Mouse (Mus musculus): Measurements from ENCODE around the gene Tbccd1. TPM values are rescaled to one million over a fixed set of nuclear protein-coding genes. Genes with fewer than 3 reads are reported as not detected.

Tbccd1 gene
- total and polyA plus RNA-seq, 2 experiments from 2014 or later, result 16.9 to 17.5 TPM

- no peaks in the 10 kb centered on the region for H3K4me1 ChIP-seq (ENCODE audit: insufficient read depth, low read length)
- WGBS, result 76% methylated on average over 2 of the region's 2 CpGs
- no peak for TF ChIP-seq CTCF (IDR thresholded peaks at IDR 0.05; ENCODE audit: low read depth)
Observed at GRCm38 (mm10) chr16:22811477-22811876, 46.0 kb downstream of the Tbccd1 start, which contains the start of gene Crygs. TSS of gene Crygs (minus strand) at chr16:22811577.

GRCm38 (mm10) chr16:22807468-22808070 is 49.9 kb downstream of the Tbccd1 start:
- Histone ChIP-seq H3K4me1 (ENCODE audit: insufficient read depth, low read length) (no peaks in the 10 kb centered on the region), H3K9ac (replicated peaks; ENCODE audit: low read length) (no peak overlapping the region), H3K36me3 (ENCODE audit: insufficient read depth, low read length) (no peaks in the 10 kb centered on the region), H3K27ac (no peak overlapping the region), H3K9me3 (ENCODE audit: low read length) (no peaks in the 10 kb centered on the region), H3K4me3 (ENCODE audit: low read length) (no peak overlapping the region; the same call in 1 of the 2 replicates), H3K27me3 (ENCODE audit: insufficient read depth, low read length) (0 out of 2 replicates have a peak, but pooled peaks cover 6% of the 10 kb centered on the region), H3K4me2 (ENCODE audit: low read depth, low read length) (peak overlapping the region; percentile 49)
- WGBS, result 15% methylated on average over 17 of the region's 17 CpGs
- ATAC-seq (0 out of 2 replicates have a peak, but pooled peaks have one; percentile 43), DNase-seq (ENCODE audit: low spot score) (peak; percentile 84)
- TF ChIP-seq CTCF (IDR thresholded peaks at IDR 0.05; ENCODE audit: low read depth), result peak; percentile 83

More at GRCm38 (mm10) chr16:22811477-22811876, 46.0 kb downstream of the Tbccd1 start, which contains the start of gene Crygs:
- Histone ChIP-seq H3K9ac (replicated peaks; ENCODE audit: low read length) (no peak within 1 kb of the TSS), H3K4me2 (ENCODE audit: low read depth, low read length) (no peak within 1 kb of the TSS), H3K36me3 (ENCODE audit: insufficient read depth, low read length) (no peaks in the 10 kb centered on the region), H3K27me3 (ENCODE audit: insufficient read depth, low read length) (0 out of 2 replicates have a peak, but pooled peaks cover 6% of the 10 kb centered on the region), H3K9me3 (ENCODE audit: low read length) (no peaks in the 10 kb centered on the region), H3K27ac (no peak within 1 kb of the TSS), H3K4me3 (ENCODE audit: low read length) (no peak within 1 kb of the TSS)
- no peak for DNase-seq (ENCODE audit: low spot score)
- no peak for ATAC-seq

GRCm38 (mm10) chr16:22802786-22803185 is 54.7 kb downstream of the Tbccd1 start:
- H3K9ac ChIP-seq (replicated peaks; ENCODE audit: low read length), result no peak overlapping the region
- H3K27ac ChIP-seq, result no peak overlapping the region
- ATAC-seq, result no peak
- no peak overlapping the region for H3K4me3 ChIP-seq (ENCODE audit: low read length)
- 72% methylated on average over 7 of the region's 7 CpGs for WGBS
- H3K36me3 ChIP-seq (ENCODE audit: insufficient read depth, low read length), result no peaks in the 10 kb centered on the region
- DNase-seq (ENCODE audit: low spot score), result no peak
- H3K9me3 ChIP-seq (ENCODE audit: low read length), result no peaks in the 10 kb centered on the region; the same call in 1 of the 2 replicates
- no peak overlapping the region for H3K4me2 ChIP-seq (ENCODE audit: low read depth, low read length)
- 0 out of 2 replicates have a peak, but pooled peaks cover 4% of the 10 kb centered on the region for H3K27me3 ChIP-seq (ENCODE audit: insufficient read depth, low read length)
- no peak for TF ChIP-seq CTCF (IDR thresholded peaks at IDR 0.05; ENCODE audit: low read depth)
- peaks cover 8% of the 10 kb centered on the region; the same call in 1 of the 2 replicates for H3K4me1 ChIP-seq (ENCODE audit: insufficient read depth, low read length)

- TF ChIP-seq CTCF (IDR thresholded peaks at IDR 0.05; ENCODE audit: low read depth), result no peak
- H3K27ac ChIP-seq, result no peak overlapping the region
- H3K4me2 ChIP-seq (ENCODE audit: low read depth, low read length), result no peak overlapping the region
- H3K9me3 ChIP-seq (ENCODE audit: low read length), result no peaks in the 10 kb centered on the region; the same call in 1 of the 2 replicates
- no peak overlapping the region for H3K9ac ChIP-seq (replicated peaks; ENCODE audit: low read length)
- WGBS, result 14% methylated on average over 5 of the region's 5 CpGs
- H3K4me1 ChIP-seq (ENCODE audit: insufficient read depth, low read length), result peaks cover 12% of the 10 kb centered on the region; the same call in 1 of the 2 replicates
- no peak for DNase-seq (ENCODE audit: low spot score)
- H3K27me3 ChIP-seq (ENCODE audit: insufficient read depth, low read length), result 0 out of 2 replicates have a peak, but pooled peaks cover 4% of the 10 kb centered on the region
- ATAC-seq, result no peak
- no peak overlapping the region for H3K4me3 ChIP-seq (ENCODE audit: low read length)
- H3K36me3 ChIP-seq (ENCODE audit: insufficient read depth, low read length), result no peaks in the 10 kb centered on the region
Observed at GRCm38 (mm10) chr16:22800849-22801109, 56.7 kb downstream of the Tbccd1 start.

- ATAC-seq (peak; percentile 86), DNase-seq (ENCODE audit: low spot score) (peak; percentile 68)
- TF ChIP-seq CTCF (IDR thresholded peaks at IDR 0.05; ENCODE audit: low read depth), result no peak
- 13% methylated on average over 6 of the region's 6 CpGs for WGBS
- no peak overlapping the region for H3K4me3 ChIP-seq (ENCODE audit: low read length)
- no peak overlapping the region for H3K9ac ChIP-seq (replicated peaks; ENCODE audit: low read length)
- no peaks in the 10 kb centered on the region for H3K36me3 ChIP-seq (ENCODE audit: insufficient read depth, low read length)
- 0 out of 2 replicates have a peak, but pooled peaks cover 4% of the 10 kb centered on the region for H3K27me3 ChIP-seq (ENCODE audit: insufficient read depth, low read length)
- H3K4me1 ChIP-seq (ENCODE audit: insufficient read depth, low read length), result peaks cover 12% of the 10 kb centered on the region; the same call in 1 of the 2 replicates
- no peak overlapping the region for H3K4me2 ChIP-seq (ENCODE audit: low read depth, low read length)
- H3K27ac ChIP-seq, result no peak overlapping the region
- H3K9me3 ChIP-seq (ENCODE audit: low read length), result no peaks in the 10 kb centered on the region; the same call in 1 of the 2 replicates
Observed at GRCm38 (mm10) chr16:22800026-22800848, 57.2 kb downstream of the Tbccd1 start.

GRCm38 (mm10) chr16:22798520-22798919 is 58.9 kb downstream of the Tbccd1 start:
- WGBS, result 74% methylated on average over 3 of the region's 3 CpGs
- ATAC-seq (no peak), DNase-seq (ENCODE audit: low spot score) (no peak)
- no peak overlapping the region for H3K27ac ChIP-seq
- 0 out of 2 replicates have a peak, but pooled peaks cover 4% of the 10 kb centered on the region for H3K27me3 ChIP-seq (ENCODE audit: insufficient read depth, low read length)
- no peaks in the 10 kb centered on the region; the same call in 1 of the 2 replicates for H3K9me3 ChIP-seq (ENCODE audit: low read length)
- H3K4me2 ChIP-seq (ENCODE audit: low read depth, low read length), result no peak overlapping the region
- TF ChIP-seq CTCF (IDR thresholded peaks at IDR 0.05; ENCODE audit: low read depth), result no peak
- H3K36me3 ChIP-seq (ENCODE audit: insufficient read depth, low read length), result no peaks in the 10 kb centered on the region
- no peak overlapping the region for H3K4me3 ChIP-seq (ENCODE audit: low read length)
- H3K4me1 ChIP-seq (ENCODE audit: insufficient read depth, low read length), result peaks cover 12% of the 10 kb centered on the region; the same call in 1 of the 2 replicates
- H3K9ac ChIP-seq (replicated peaks; ENCODE audit: low read length), result no peak overlapping the region
